Mouse (Mus musculus): ENCODE data around the gene Mlst8.
"Not testable (repeated sequence)": the region's sequence is repeated elsewhere in the genome, so short reads cannot be mapped to it uniquely, and the experiment has no call there.

The Mlst8 gene

GRCm38 (mm10) chr17:24426471-24427169, 52.3 kb downstream of the Mlst8 start, which contains the start of gene Eci1:
Gene Eci1, plus strand, starts transcription at chr17:24426641.
- peak; percentile 88 for DNase-seq (ENCODE audit: low read depth, low spot score)

GRCm38 (mm10) chr17:24425905-24426304, 53.0 kb downstream of the Mlst8 start:
- DNase-seq (ENCODE audit: low read depth, low spot score), result no peak

DNA sequence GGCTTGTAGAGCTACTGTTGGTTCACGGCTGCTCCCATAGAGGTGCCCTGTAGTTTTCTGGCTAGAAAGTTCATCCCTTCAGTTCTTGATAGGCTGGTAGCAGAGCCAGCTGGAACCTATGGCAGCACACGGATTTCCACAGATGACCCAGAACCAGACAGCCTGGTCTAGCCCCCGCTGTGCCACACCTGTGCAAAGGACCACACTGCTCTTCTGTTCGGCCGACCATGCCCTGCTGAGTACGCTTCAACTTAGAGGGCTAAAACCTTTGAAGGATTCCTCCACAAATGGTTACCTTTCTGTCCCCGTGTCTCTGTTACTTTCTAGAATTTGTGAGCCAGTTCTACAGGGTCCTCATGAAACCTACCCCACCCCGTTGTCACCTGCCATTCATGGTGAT, 53.6 kb downstream of the Mlst8 start:
- DNase-seq (ENCODE audit: low read depth, low spot score), result not testable (repeated sequence)

DNA sequence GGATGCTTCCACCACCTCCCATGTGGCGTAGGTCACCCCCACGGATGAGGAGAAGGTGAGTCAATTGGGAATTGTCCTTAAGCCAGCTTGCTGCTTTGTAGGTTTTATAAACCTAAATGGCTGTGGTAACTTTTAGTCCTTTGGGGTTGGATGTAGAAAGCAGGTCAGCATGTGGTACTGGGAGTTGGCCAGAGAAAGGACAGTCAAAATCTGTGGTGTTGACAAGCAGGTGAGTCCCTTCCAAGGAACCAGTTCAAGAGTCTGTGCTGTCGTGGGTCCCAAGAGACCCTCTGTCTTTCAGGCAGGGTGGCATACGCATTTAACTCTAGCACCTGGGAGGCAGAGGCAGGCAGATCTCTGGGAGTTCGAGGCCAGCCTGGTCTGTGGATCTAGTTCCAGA, 54.4 kb downstream of the Mlst8 start:
- no peak for DNase-seq (ENCODE audit: low read depth, low spot score)
